Mouse (Mus musculus) urinary bladder, postnatal 14 days (tissue): ENCODE data around the gene Sash1.
A peak's percentile ranks its signal among the peaks of the same experiment; 100 is the strongest.

ENCODE experiments used
- DNase-seq: peaks from one replicate; pipeline ENCODE4 v3.0.0; 2021; ENCODE audit warnings: low spot score

Gene Sash1

GRCm38 (mm10) chr10:8898831-8899511 lies 13.1 kb upstream of the Sash1 start:
- peak; percentile 29 for DNase-seq

- DNase-seq = no peak
These were observed 12.4 kb upstream of the Sash1 start for GRCm38 (mm10) chr10:8898099-8898777.

DNA sequence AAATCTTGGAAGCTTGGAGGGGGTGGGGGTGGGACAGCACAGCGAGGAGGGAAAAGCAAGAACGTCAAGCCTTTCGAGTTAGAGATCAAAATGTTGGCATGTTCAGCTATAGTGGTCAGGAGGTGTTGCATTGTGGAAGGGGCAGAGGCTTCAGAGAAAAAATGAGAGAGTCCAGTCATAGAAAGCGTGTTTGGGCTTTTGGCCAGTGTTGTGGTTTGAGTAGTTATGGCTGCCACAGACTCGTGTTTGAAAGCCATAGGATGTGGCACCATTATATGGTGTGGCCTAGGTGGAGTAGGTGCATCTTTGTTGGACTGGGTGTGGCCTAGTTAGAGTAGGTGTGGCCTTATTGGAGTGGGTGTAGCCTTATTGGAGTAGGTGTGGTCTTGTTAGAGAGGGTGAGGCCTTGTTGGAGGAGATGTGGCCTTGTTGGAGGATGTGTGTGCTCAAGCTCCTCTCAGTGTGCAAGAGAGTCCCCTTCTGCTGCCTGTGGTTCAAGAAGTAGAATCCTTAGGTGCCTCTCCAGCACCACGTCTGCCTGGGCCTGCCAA lies 9.2 kb upstream of the Sash1 start:
- DNase-seq = no peak

DNA sequence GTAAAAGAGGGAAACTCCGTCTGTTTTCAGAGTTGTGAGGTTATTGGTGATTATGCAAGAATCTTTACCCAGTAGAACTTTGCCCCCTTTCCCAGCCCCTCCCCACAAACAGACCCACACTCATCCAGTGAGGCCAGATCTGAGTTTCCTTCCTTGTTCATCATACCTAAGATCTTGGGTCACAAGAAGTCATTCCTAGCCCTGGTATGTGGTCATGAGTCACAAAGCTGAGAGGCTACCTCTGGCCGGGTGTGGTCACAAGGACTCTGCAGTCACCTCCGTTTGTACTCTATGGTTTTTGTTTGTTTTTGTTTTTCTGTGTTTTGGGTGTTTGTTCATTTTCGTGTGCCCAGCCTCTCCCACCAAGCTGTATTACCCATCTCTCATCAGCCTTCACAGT lies 4.6 kb upstream of the Sash1 start:
- peak; percentile 28 for DNase-seq

DNA sequence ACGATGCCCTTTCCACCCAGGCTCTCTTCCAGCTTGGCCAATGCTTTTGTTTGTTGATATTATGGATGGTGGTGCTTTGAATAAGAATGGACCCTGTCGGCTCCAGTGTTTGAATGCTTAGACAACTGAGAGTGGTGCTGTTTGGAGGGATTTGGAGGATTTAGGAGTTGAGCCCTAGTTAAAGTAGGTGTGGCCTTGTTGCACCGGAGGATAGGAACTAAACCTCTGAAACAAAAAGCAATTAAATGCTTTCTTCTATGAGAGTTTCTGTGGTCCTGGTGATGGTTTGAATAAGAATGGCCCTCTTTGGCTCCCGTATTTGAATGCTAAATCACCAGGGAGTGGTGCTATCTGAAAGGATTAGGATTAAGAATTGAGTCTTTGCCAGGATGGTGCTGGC lies 3.5 kb upstream of the Sash1 start:
- DNase-seq = no peak

GRCm38 (mm10) chr10:8886528-8886854 lies 621 bp upstream of the Sash1 start:
- DNase-seq = no peak

- DNase-seq = no peak
These were observed 669 bp downstream of the Sash1 start for GRCm38 (mm10) chr10:8885201-8885600.

- DNase-seq = no peak
These were observed 1.3 kb downstream of the Sash1 start for GRCm38 (mm10) chr10:8884565-8884964.

GRCm38 (mm10) chr10:8883686-8884085 lies 2.2 kb downstream of the Sash1 start:
- DNase-seq = peak; percentile 11

GRCm38 (mm10) chr10:8881736-8882135 lies 4.1 kb downstream of the Sash1 start:
- DNase-seq = no peak

DNA sequence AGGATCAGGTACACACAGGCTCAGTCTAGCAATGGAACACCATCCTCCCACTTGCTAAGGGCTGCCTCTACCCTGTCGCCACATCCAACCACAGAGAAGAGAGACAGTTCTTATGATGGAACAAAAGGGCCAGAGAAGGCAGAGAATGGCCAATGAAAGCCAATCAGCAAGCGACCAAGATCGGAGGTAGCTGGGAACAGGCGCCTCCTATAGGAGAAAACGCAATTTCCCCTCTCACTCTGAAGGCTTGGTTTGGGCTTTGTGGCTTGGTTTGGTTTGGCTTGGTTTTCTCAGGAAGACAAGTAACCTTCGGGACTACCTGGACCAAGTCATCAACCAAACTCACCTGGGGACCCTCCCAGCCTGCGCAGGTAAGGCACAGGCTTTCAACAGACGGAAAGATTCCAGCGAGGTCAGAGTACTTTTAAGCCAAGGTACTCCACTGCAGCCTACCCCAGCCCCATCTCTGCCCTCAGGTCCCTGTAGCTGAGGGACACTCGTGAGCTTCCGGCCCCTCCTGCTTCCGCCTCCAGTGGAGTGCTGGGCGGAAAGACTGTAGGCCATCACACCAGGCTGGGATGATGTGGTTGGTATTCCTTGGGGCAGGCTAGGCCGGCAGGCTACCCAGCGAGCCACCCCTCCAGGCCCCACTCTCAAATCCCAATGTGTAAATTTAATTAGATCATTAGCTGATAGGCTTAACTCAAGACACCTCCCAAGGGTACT lies 4.8 kb downstream of the Sash1 start:
- DNase-seq = no peak

- no peak for DNase-seq
These were observed 7.0 kb downstream of the Sash1 start for GRCm38 (mm10) chr10:8878824-8879223.

- no peak for DNase-seq
These were observed 7.5 kb downstream of the Sash1 start for GRCm38 (mm10) chr10:8878381-8878780.

GRCm38 (mm10) chr10:8873631-8874370 lies 12.1 kb downstream of the Sash1 start:
- DNase-seq = peak; percentile 38

GRCm38 (mm10) chr10:8872788-8873187 lies 13.1 kb downstream of the Sash1 start:
- DNase-seq = no peak

- no peak for DNase-seq
These were observed 13.9 kb downstream of the Sash1 start for GRCm38 (mm10) chr10:8871935-8872334.

- no peak for DNase-seq
These were observed 15.5 kb downstream of the Sash1 start for GRCm38 (mm10) chr10:8870368-8870767.

- DNase-seq = peak; percentile 18
These were observed 19.7 kb downstream of the Sash1 start for GRCm38 (mm10) chr10:8866062-8866642.

DNA sequence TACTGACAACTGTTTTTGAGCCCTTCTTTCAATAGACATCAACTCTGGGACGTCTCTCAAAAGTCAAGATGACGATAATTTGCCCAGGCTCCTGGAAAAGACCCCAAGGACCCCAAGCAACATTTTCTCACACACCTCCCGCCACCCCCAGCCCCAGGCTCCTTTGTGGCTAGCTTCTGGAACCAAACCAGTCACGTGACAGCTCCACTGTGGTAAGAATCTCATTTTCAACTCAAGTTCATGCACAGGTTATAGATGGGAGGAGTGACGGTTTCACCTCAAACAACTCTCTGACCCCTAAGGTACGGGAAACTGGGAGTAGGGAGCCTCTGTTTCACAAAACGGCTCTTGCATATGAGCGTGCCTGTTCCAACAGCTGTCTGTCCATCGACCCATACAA lies 25.2 kb downstream of the Sash1 start:
- DNase-seq = no peak

- no peak for DNase-seq
These were observed 27.2 kb downstream of the Sash1 start for GRCm38 (mm10) chr10:8858718-8859117.

DNA sequence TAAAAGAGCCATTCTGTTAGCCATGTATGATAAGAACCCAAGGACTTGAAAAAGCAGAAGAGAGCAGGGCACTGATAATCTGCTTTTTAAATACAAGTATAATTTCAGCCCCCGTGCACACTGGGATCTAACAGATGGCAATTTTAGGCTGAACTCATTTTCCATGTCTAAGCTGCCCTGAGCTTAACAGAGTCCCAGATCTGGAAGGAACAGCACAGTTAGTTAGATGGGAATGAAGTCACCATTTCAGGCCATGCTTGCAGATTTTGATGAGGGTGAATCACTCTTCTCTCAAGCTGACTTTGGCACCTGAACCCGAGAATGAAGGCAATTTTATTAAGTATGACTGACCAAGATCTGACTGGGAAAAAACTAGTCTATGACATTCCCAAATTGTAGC lies 28.9 kb downstream of the Sash1 start:
- DNase-seq = no peak

GRCm38 (mm10) chr10:8853326-8853725 lies 32.5 kb downstream of the Sash1 start:
- DNase-seq = no peak
